Mouse (Mus musculus) layer of hippocampus, adult 11-12 months (tissue): Measurements from ENCODE around the gene Draxin.

Experiments used
- DNase-seq: peaks from one replicate; pipeline ENCODE4 v3.0.0; 2022; ENCODE audit warnings: low spot score

Gene Draxin

GRCm38 (mm10) chr4:148083176-148083899 is 47.2 kb downstream of the Draxin start:
- DNase-seq: no peak

DNA sequence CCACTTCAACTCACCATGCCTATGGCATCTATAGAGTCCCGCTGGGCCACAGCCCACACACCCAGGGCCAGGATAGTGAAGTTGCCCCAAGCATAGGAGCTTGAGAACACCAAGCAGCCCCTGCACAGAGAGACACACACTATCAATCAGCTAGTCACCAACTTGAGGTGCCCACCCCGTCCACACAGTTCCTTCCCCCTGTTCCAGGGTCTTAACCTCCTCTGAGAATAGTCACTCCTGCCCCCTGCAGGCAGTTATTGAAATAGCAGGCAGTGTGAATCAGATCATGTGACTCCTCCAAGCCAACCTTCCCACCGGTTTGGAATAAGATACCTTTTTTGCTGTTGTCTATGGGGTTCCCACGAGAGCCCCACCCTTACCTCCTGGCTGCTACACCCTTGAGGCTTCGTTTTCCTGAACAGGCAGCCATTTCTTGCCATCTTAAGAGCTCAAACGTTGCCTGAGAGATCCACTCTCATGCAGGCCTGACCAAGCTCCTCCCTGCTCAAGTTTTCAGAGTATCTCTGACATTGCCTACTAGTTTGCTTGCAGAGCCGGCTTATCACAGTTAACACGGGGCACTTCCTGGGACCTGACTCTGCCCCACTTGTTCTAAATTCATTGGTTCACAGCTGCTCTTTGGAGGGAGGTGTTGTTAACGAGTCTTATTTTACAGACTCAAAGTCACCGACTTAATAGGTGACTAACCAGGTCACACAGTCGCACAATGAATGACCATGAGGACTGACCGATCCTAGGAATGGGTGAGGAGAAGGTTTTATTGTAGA is 48.0 kb downstream of the Draxin start:
- peak; percentile 53 for DNase-seq

GRCm38 (mm10) chr4:148081201-148081600 is 49.3 kb downstream of the Draxin start:
- DNase-seq: no peak

- no peak for DNase-seq
These were observed 49.9 kb downstream of the Draxin start for GRCm38 (mm10) chr4:148080597-148080973.

- DNase-seq: no peak
These were observed 50.4 kb downstream of the Draxin start for GRCm38 (mm10) chr4:148079944-148080596.

DNA sequence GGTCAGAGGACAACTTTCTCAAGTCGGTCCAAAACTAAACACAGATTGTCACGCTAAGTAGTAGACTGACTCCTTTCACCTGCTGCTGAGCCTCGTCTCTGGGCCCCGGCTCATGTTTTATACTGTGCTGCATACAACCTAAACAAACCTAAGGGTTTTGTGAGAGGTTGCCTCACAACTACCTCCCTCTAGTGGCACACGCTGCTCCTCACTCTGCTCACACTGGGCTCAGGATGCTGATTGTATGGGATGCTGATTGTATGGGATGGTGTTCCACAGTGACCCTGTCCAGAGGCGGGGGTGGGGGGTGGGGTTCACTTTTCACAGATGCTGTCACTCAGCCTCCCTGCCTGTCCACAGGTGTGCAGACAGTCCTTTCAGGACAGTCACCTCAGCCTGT is 51.3 kb downstream of the Draxin start:
- DNase-seq: no peak

GRCm38 (mm10) chr4:148075881-148076280 is 54.6 kb downstream of the Draxin start:
- no peak for DNase-seq

DNA sequence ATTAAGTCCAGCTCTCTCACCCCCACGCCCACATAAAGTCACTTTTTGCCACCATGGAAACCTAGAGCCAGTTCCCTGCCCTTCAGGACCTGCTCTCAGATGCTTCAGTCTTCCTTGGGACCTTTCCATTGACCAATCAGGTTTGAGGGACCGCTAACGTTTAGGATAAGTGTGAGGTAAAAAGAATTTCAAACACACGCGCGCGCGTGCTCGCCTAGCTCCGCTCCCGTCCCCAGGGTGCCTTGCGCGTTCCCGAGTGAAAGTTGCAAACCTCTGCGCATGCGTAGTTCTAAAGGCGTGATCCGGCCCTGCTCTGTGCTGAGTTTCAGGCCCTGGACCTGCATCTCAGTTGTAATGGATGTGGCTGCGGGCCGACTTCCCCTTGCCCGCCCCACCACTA is 55.2 kb downstream of the Draxin start:
- peak; percentile 66 for DNase-seq

- no peak for DNase-seq
These were observed 55.8 kb downstream of the Draxin start for GRCm38 (mm10) chr4:148074521-148075189.

DNA sequence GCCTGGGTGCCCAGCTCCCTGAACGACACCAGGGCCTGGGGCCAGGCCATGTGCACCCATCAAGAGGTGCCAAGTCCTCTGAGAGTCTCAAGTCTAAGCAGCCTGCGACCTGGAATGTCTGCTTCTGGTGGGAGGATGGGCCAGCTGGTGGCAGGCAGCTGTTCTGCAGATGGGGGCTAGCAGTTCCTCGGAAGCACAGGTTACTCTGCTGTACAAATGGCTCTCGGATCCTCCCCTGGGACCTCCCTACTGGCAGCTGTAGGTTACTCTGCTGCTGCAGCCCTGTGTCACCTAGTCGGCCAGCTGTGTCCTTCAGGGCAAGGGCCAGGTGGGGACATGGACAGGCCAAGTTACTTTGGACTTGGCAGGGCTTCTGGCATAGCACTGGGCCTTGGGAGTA is 59.0 kb downstream of the Draxin start:
- no peak for DNase-seq

DNA sequence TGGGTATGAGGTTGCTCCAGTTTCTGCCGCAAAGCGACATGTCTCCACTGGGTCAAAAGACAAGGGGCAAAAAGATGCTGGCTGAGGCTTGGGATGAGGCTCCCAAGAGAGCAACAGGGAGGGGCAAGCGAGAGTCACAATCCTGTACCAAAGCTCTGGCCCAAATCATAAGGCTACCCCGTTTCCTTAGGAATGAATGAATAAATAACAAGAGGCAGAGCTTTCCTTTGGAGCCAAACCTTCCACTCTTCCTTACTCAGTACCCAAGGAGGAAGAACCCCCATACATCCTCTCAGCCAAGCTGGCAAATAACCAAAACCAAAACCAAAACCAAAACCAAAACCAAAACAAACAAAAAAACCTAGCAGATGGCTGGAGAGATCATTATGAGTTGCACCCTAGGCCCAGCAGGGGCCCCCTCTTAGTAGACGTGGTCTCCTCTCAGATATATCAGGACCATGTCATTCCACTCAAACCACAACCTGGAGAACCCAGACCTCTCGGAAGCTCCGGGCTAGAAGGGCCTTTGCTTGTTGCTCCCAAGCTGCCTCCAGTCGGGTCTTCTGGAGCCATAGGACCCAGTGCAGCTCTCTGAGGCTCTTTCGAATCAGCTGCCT is 60.8 kb downstream of the Draxin start:
- DNase-seq: no peak

DNA sequence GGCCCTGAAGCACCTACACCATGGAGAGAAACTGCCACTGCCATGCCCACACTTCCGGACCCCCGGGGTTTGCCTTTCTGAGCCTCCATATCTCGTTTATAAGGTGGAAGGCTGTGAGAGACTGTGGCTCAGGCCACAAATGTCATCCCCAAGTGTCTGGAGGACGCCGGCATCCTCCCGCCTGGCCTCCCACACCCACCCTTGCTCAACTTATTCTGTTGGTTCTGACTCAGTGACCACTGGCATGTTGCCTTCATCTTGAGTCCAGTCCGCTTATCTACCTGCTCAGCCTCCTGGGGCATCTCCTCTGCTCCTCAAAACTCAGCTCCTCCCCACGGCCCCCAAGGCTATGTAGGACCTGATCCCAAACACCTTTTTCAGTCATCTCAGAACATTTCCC is 63.2 kb downstream of the Draxin start:
- DNase-seq: no peak

DNA sequence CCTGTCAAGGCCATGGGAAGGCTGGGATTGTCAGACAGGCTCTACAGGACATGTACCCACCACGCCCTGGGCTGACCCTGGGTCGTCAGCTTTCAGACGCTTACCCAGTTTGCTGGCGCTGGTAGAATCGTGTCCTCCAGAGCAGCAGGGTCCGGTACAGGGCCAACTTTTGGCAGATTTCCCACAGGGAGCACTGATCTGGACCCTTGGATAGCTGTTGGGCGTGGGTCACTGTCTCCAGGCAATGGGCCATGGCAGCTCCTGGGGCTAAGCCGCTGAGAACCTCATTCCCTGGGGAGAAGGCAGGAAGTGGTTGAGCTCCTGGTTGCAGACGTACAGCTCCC is 64.1 kb downstream of the Draxin start:
- no peak for DNase-seq

DNA sequence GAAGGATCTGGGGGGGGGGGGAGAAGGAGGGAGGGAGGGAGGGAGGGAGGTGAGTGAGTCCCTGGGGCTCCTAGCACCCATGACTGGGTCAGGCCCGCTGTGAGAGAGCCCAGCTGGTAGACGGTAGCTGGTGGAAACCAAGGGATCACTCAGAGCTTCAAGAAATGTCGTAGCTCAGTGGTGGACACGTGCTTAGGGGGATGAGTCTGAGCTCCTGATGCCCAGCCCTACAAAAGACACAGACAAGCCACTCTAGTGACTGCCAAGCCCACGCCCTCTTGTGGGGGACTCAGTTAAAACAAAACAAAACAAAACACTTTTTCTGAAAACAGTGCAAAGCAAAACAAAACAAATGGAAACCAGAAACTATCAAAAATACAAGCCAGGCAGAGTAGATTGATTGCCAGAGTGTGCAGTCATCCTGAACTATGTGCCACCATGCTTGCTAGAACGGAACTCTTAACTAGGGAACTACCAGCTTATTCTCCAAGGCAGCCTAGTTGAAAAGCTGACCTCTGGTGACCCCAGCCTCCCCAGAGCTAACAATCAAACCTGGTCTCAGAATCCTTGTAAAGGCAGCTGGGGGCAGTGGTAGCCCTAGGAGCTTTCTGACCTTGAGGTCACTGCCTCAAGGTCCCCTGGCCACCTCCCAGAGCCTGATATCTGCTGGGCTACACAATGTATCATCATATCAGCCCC is 64.6 kb downstream of the Draxin start:
- no peak for DNase-seq

- no peak for DNase-seq
These were observed 69.4 kb downstream of the Draxin start for GRCm38 (mm10) chr4:148061086-148061480.

DNA sequence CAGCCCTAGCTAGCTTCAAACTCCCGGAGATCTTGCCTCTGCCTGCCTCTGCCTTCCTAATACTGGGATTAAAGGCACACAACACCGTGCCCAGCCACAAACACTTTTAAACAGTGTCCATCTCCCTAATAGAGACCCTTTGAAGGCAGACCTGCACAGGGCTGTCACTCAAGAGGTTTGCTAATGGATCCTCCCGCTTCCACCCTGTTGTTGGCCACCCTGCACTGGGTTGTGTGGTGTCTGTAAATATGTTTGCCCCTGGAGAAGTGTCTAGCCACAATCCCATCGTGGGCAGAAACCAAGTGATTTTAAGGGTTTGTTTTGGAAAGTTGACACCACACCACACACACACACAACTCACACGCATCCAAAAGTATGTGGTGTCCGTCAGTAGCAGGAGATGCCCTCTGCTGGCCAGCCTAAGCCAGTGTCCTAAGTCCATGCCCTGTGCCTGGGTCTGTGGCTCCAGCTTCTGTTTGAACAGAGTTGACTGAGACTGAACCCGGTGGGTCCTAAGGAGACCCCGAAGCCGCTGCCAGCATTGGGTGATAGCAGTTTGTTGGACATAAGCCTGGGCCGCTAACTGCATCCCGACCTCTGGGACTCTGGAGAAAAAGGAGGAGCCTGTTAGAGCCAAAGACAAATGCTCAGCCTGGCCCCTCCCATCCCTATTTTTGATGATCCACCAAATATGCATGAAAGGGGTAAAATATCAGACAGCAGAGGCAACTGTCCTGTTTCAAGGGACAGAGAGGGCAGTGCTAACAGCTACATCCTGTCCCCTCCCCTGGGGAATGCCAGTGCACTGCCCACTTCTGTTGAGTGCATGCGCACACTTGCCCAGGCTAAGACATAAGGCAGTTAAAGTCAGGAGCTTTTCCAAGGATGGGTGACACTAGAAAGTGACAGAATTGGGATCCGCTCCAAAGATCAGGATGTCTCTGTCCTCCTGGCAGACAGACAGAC is 70.1 kb downstream of the Draxin start:
- no peak for DNase-seq

GRCm38 (mm10) chr4:148058993-148059392 is 71.5 kb downstream of the Draxin start:
- peak; percentile 64 for DNase-seq

DNA sequence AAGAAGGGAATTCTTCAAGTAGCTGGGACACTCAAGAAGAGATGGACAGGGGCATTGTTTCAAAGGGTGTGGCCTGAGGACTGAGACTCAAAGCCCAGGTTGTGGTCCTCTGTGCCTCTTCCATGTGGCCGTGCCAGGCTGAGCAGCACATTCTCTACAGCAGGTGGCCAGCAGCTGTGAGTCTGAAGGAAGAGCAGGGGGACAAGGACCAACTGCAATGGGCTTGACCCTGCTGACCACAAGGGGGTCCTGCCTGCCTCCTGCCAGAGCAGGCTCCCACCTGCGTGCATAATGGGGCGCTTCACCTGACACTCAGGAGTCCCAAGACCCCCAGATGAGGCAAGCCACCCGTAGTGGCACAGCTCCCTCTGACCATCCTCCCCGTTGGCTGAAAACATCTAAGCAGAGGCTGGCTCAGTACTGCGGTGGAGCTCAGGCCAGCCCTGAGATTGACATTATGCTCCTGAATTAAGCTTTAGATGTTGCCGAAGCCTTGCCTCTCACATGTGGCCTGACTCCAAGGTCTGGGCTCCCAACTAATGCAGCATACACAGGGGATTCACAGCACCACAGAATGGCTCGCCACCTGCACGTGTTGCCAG is 72.2 kb downstream of the Draxin start:
- DNase-seq: no peak

- no peak for DNase-seq
These were observed 72.8 kb downstream of the Draxin start for GRCm38 (mm10) chr4:148057661-148058209.

DNA sequence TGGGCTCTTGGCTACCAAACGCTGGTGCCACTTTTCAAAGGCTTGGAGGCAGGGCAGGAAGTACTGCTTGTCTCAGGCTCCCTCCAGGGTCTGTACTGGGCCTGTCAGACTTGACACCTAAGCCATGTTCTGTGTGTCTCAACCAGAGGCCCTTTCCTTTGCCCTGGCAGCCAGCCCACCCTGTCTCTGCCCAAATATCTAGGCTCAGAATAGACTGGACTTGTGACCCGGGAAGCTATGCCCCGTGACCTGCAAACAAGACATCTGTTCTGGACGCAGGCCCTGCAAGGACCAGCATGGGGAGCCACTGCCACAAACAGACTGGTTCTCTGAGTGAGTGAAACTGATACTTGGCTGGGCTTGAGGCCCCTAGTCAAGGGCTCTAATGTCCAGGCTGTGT is 73.7 kb downstream of the Draxin start:
- no peak for DNase-seq
